10 mouse cellular contexts compared by ENCODE assay signal in the genomic region with DNA sequence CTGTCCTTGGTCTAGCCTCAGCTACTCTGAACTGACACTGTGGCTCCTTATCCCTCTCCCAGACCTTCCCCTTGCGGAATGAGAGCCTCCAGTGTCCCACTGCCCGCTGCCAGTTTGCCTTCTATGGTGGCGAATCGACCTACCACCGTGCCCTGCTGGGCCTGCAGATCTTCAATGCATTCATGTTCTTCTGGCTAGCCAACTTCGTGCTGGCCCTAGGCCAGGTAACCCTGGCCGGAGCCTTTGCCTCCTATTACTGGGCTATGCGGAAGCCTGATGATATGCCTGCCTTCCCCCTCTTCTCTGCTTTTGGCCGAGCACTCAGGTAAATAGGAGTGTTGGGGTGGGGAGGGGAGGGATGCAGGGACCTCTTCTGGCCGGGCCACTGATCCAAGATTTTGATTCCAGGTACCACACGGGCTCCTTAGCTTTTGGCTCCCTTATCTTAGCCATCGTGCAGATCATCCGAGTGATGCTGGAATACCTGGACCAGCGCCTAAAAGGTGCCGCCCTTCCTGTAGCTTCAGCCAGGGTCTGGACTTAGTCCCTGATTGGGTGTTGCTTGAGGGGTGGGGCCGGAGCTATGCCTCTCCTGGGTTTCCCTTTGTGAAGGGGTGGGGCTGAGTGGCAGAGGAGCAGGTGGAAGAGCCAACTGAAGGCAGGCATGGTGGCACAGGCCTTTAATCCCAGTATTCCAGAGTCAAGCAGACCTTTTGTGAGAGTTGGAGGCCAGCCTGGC. TPM values are rescaled to one million over a fixed set of nuclear protein-coding genes. Genes with fewer than 3 reads are reported as not detected.
A peak's percentile ranks its signal among the peaks of the same experiment; 100 is the strongest.
DNase-seq lines count a peak whose midpoint lies in the region.
"Had no signal": no experiment of that assay in that cellular context is flagged by ENCODE, and none has a peak within 500 bp of the region (broad histone marks: within the 10 kb centered on the region; RNA-seq: fewer than 3 reads in every experiment).

No protein-coding gene starts in this region.

- DNase-seq in heart, postnatal 10 days, result peak; percentile 57 to 65
- no peak for DNase-seq in heart, embryonic 10.5 days (ENCODE audit: low spot score)
- peak; percentile 62 for DNase-seq in urinary bladder, postnatal 14 days (ENCODE audit: low spot score)
- no peak for DNase-seq in urinary bladder, postnatal 36 days (ENCODE audit: low spot score in 2 of 2)
- DNase-seq in cerebellum, postnatal 25 days, result peak; percentile 77 to 84
- no peak for DNase-seq in frontal cortex, adult 2 months (ENCODE audit: extremely low spot score in 1 of 2, low spot score in 1 of 2)
- no peak for DNase-seq in embryonic facial prominence, embryonic 10.5 days (ENCODE audit: low spot score)
- DNase-seq: adrenal gland, postnatal 36 days had no signal

- H3K4me3 ChIP-seq in heart, embryonic 10.5 days, result no peak overlapping the region
- H3K4me3 ChIP-seq in embryonic facial prominence, embryonic 10.5 days, result no peak overlapping the region
- H3K4me3 ChIP-seq: erythroblast, embryonic 14.5 days had no signal

- 77% methylated on average over 16 of the region's 16 CpGs for WGBS in heart, embryonic 10.5 days
- WGBS in embryonic facial prominence, embryonic 10.5 days, result 73% methylated on average over 16 of the region's 16 CpGs

- no peaks in the 10 kb centered on the region for H3K9me3 ChIP-seq in heart, embryonic 10.5 days
- no peaks in the 10 kb centered on the region for H3K9me3 ChIP-seq in embryonic facial prominence, embryonic 10.5 days

- no peaks in the 10 kb centered on the region for H3K27me3 ChIP-seq in heart, embryonic 10.5 days (ENCODE audit: insufficient read depth, poor library complexity, severe bottlenecking)
- H3K27me3 ChIP-seq in embryonic facial prominence, embryonic 10.5 days (replicated peaks; ENCODE audit: low read depth, poor library complexity, severe bottlenecking), result no peaks in the 10 kb centered on the region

- H3K36me3 ChIP-seq in heart, embryonic 10.5 days, result peaks cover 86% of the 10 kb centered on the region
- peaks cover 92% of the 10 kb centered on the region for H3K36me3 ChIP-seq in embryonic facial prominence, embryonic 10.5 days (replicated peaks)

- no peaks in the 10 kb centered on the region for H3K4me1 ChIP-seq in heart, embryonic 10.5 days
- H3K4me1 ChIP-seq in embryonic facial prominence, embryonic 10.5 days, result no peaks in the 10 kb centered on the region

- intact Hi-C loops in heart, postnatal 10 days (cut with DNase I), result no loop called here

- no peak overlapping the region for H3K27ac ChIP-seq in heart, embryonic 10.5 days
- H3K27ac ChIP-seq in embryonic facial prominence, embryonic 10.5 days (replicated peaks), result no peak overlapping the region

RNA-seq across cellular contexts. Expression of gene Ilf3, which starts 20.9 kb away (rescaled TPM):
- total RNA-seq in heart, postnatal 10 days (2021), result 10 to 100 TPM; 41.3 to 51.0 TPM
- polyA plus RNA-seq in heart, embryonic 10.5 days (2016; fragmentation: Nextera tagmentation; extraction: Ambion mirVana), result 166 and 197 TPM in 2 replicates
- 96.6 and 101 TPM in 2 replicates for polyA plus RNA-seq in frontal cortex, adult 2 months (2012; rRNA removed)
- 341 and 343 TPM in 2 replicates for polyA plus RNA-seq in embryonic facial prominence, embryonic 10.5 days (2016; fragmentation: Nextera tagmentation; extraction: Ambion mirVana)

RNA-seq across cellular contexts. Expression of gene Slc44a2, which starts 26.3 kb away (rescaled TPM):
- 10 to 100 TPM; 86.7 to 95.4 TPM for total RNA-seq in heart, postnatal 10 days (2021)
- polyA plus RNA-seq in heart, embryonic 10.5 days (2016; fragmentation: Nextera tagmentation; extraction: Ambion mirVana), result 69.2 and 70.4 TPM in 2 replicates
- 60.7 and 66.5 TPM in 2 replicates for polyA plus RNA-seq in frontal cortex, adult 2 months (2012; rRNA removed)
- 86.8 and 92.7 TPM in 2 replicates for polyA plus RNA-seq in embryonic facial prominence, embryonic 10.5 days (2016; fragmentation: Nextera tagmentation; extraction: Ambion mirVana)

RNA-seq across cellular contexts. Expression of gene Ap1m2, which starts 34.7 kb away (rescaled TPM):
- total RNA-seq in heart, postnatal 10 days (2021), result not detected
- 2.0 and 6.1 TPM in 2 replicates for polyA plus RNA-seq in heart, embryonic 10.5 days (2016; fragmentation: Nextera tagmentation; extraction: Ambion mirVana)
- 0.76 and 1.6 TPM in 2 replicates for polyA plus RNA-seq in frontal cortex, adult 2 months (2012; rRNA removed)
- polyA plus RNA-seq in embryonic facial prominence, embryonic 10.5 days (2016; fragmentation: Nextera tagmentation; extraction: Ambion mirVana), result 16.8 and 18.6 TPM in 2 replicates
- total RNA-seq: adrenal gland, postnatal 36 days; megakaryocyte-erythroid progenitor cell, adult 5-6 weeks had no signal
- polyA plus RNA-seq: erythroblast, embryonic 14.5 days had no signal

RNA-seq across cellular contexts. Expression of gene Cdkn2d, which starts 55.6 kb away (rescaled TPM):
- total RNA-seq in heart, postnatal 10 days (2021), result 10 to 100 TPM; 24.5 to 25.3 TPM
- polyA plus RNA-seq in heart, embryonic 10.5 days (2016; fragmentation: Nextera tagmentation; extraction: Ambion mirVana), result 69.0 and 93.4 TPM in 2 replicates
- polyA plus RNA-seq in frontal cortex, adult 2 months (2012; rRNA removed), result 65.2 and 66.2 TPM in 2 replicates
- polyA plus RNA-seq in embryonic facial prominence, embryonic 10.5 days (2016; fragmentation: Nextera tagmentation; extraction: Ambion mirVana), result 40.9 and 45.1 TPM in 2 replicates

RNA-seq across cellular contexts. Expression of gene Kri1, which starts 59.0 kb away (rescaled TPM):
- 10 to 100 TPM; 18.9 to 19.7 TPM for total RNA-seq in heart, postnatal 10 days (2021)
- polyA plus RNA-seq in heart, embryonic 10.5 days (2016; fragmentation: Nextera tagmentation; extraction: Ambion mirVana), result 14.5 and 21.3 TPM in 2 replicates
- polyA plus RNA-seq in frontal cortex, adult 2 months (2012; rRNA removed), result 42.5 and 44.6 TPM in 2 replicates
- polyA plus RNA-seq in embryonic facial prominence, embryonic 10.5 days (2016; fragmentation: Nextera tagmentation; extraction: Ambion mirVana), result 16.2 and 18.0 TPM in 2 replicates

Comparison
In these comparisons a context has a peak if more than half of its experiments do, and no peak if none do; other contexts are left out.
1. DNase-seq: peak in heart, postnatal 10 days (2 of 2), urinary bladder, postnatal 14 days (single experiment) and cerebellum, postnatal 25 days (2 of 2); none in heart, embryonic 10.5 days (single experiment), urinary bladder, postnatal 36 days (0 of 2), frontal cortex, adult 2 months (0 of 2) and embryonic facial prominence, embryonic 10.5 days (single experiment).